Mouse (Mus musculus) megakaryocyte, embryonic 14.5 days (primary cell): ENCODE data around the gene Il1r1.

Experiments used
- FLI1 ChIP-seq: IDR thresholded peaks from 2 replicates; pipeline ENCODE4 v1.6.1; 2012; ENCODE audit warnings: low read length, inconsistent platforms, mixed read lengths
- GATA1 ChIP-seq: IDR thresholded peaks from 3 replicates; pipeline ENCODE4 v1.6.1; 2012; ENCODE audit warnings: mixed read lengths, low read length, inconsistent platforms, borderline replicate concordance

DNA sequence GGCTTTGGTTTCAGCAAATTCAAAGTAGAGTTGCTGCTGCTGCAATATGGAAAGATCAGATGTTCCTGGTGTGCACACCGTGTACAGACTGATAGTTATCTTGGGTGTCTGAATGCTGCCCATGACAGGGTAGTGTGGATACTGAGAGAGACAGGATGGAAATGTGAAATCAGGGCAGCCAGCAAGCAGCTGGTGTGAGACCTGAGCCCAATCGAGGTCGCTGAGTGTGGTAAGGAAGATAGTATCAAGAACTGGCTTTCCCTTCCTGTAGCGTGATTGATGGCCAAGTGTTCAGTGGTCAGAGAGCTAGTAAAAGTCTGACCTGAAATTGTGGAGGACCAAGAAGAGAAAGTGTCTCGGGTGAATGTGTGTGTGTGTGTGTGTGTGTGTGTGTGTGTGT lies 59.1 kb downstream of the Il1r1 start:
- TF ChIP-seq GATA1 = no peak
- TF ChIP-seq FLI1 = no peak
